Mouse (Mus musculus): ENCODE measurements around the gene Acta2. TPM values are rescaled to one million over a fixed set of nuclear protein-coding genes. Genes with fewer than 3 reads are reported as not detected.

The Acta2 gene
- polyA plus RNA-seq, 1 experiment from 2014 or later = 2.7 TPM

DNA sequence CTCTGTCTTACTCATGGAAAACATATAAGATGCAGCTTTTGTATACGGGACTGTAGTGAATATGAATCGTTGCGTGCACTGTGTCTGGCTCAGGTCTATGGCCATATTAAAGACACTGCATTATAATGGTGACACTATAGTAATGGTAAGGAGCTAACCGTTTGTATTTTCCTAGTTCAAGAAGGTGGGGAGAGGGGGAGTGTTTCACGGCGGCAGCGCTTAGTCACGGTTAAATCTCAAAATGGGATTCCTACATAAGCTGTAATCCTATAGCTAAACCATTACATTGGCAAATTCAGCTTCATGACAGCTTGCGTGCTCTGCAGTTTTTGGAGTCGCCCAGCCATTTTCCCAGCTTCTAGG lies 63.8 kb downstream of the Acta2 start:
- peak overlapping the region; percentile 91 for H3K4me2 ChIP-seq (ENCODE audit: low read depth, low read length)
- ATAC-seq (ENCODE audit: low read depth) = peak; percentile 47
- peak overlapping the region; percentile 72 for H3K4me3 ChIP-seq (ENCODE audit: low read depth, low read length)
- no peaks in the 10 kb centered on the region for H3K27me3 ChIP-seq (ENCODE audit: control insufficient read depth, insufficient read depth, low read length)
- no peaks in the 10 kb centered on the region for H3K36me3 ChIP-seq (ENCODE audit: control insufficient read depth, insufficient read depth, low read length)
- peak overlapping the region; percentile 86; the same call in 1 of the 2 replicates for H3K9ac ChIP-seq (replicated peaks; ENCODE audit: low read depth, low read length)
- no peaks in the 10 kb centered on the region for H3K9me3 ChIP-seq (ENCODE audit: control insufficient read depth, low read length)
- H3K27ac ChIP-seq (ENCODE audit: low read depth, low read length) = no peak overlapping the region; the same call in 1 of the 2 replicates
- 19% methylated on average over 10 of the region's 10 CpGs for WGBS
- H3K4me1 ChIP-seq (ENCODE audit: control insufficient read depth, insufficient read depth, low read length) = no peaks in the 10 kb centered on the region

Other genes with a start within 250 kb of the Acta2 start
- not detected in 2 replicates for gene Lipk, start 247.3 kb downstream of the Acta2 start, polyA plus RNA-seq (2014; fragmentation: Nextera tagmentation; extraction: Ambion mirVana)
- not detected in 2 replicates for gene Lipn, start 188.2 kb downstream of the Acta2 start, polyA plus RNA-seq (2014; fragmentation: Nextera tagmentation; extraction: Ambion mirVana)
- not detected in 2 replicates for gene Lipm, start 154.7 kb downstream of the Acta2 start, polyA plus RNA-seq (2014; fragmentation: Nextera tagmentation; extraction: Ambion mirVana)
- not detected in 2 replicates for gene Ankrd22, start 89.5 kb downstream of the Acta2 start, polyA plus RNA-seq (2014; fragmentation: Nextera tagmentation; extraction: Ambion mirVana)
- gene Stambpl1, start 63.4 kb downstream of the Acta2 start, polyA plus RNA-seq (2014; fragmentation: Nextera tagmentation; extraction: Ambion mirVana) = 20.7 and 25.7 TPM in 2 replicates
- 1.1 and 1.4 TPM in 2 replicates for gene Fas, start 35.1 kb upstream of the Acta2 start, polyA plus RNA-seq (2014; fragmentation: Nextera tagmentation; extraction: Ambion mirVana)
- gene Ch25h, start 219.6 kb upstream of the Acta2 start, polyA plus RNA-seq (2014; fragmentation: Nextera tagmentation; extraction: Ambion mirVana) = 0.45 and 0.56 TPM in 2 replicates

All from neural tube, embryonic 14.5 days (tissue).